In the genomic region with DNA sequence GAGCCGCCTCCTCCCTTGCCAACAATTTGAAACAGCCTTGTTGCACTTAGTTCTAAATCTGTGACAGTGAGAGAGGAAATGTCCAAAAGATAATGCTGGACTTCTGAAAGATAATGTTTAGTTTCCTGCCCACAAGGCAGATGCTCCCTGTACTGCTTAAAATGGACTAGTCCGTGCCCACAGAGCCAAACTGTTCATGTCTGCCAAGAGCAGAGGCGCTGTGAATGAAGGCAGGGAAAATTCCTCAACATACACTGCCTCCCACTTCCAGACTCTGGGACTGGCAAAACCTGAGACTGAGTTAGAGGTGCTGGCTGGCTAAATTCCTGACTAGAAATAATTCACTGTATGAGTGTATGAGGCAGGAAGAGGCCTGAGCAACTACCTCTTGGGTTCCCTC, we compare ENCODE assay signal across 8 mouse cellular contexts. TPM values are rescaled to one million over a fixed set of nuclear protein-coding genes. Genes with fewer than 3 reads are reported as not detected.
DNase-seq lines count a peak whose midpoint lies in the region; ATAC-seq and TF ChIP-seq lines count a peak whose summit lies in the region.

No protein-coding gene starts in this region.

- WGBS in heart, embryonic 16.5 days, result 18% methylated on average over 3 of the region's 3 CpGs
- WGBS in stomach, embryonic 15.5 days, result 57% methylated on average over 3 of the region's 3 CpGs
- 46% methylated on average over 3 of the region's 3 CpGs for WGBS in stomach, postnatal 0 days

- H3K4me2 ChIP-seq in heart, embryonic 16.5 days (ENCODE audit: low read depth, low read length), result peak overlapping the region; percentile 8; the same call in 1 of the 2 replicates
- no peak overlapping the region for H3K4me2 ChIP-seq in stomach, embryonic 15.5 days
- H3K4me2 ChIP-seq in stomach, postnatal 0 days (replicated peaks; ENCODE audit: low read depth), result no peak overlapping the region

- H3K4me1 ChIP-seq in heart, embryonic 16.5 days (ENCODE audit: control insufficient read depth, insufficient read depth, low read length), result peaks cover 50% of the 10 kb centered on the region
- H3K4me1 ChIP-seq in stomach, embryonic 15.5 days, result no peaks in the 10 kb centered on the region
- H3K4me1 ChIP-seq in stomach, postnatal 0 days (replicated peaks; ENCODE audit: control insufficient read depth, insufficient read depth), result no peaks in the 10 kb centered on the region

- TF ChIP-seq CTCF in stomach, postnatal 0 days (IDR thresholded peaks at IDR 0.05; ENCODE audit: low read depth), result no peak
- no peak for TF ChIP-seq CTCF in layer of hippocampus, adult 2 months (conservative IDR thresholded peaks at IDR 0.05)

- TF ChIP-seq EP300 in stomach, postnatal 0 days (optimal IDR thresholded peaks at IDR 0.05), result no peak

- H3K9ac ChIP-seq in heart, embryonic 16.5 days (ENCODE audit: low read length), result peak overlapping the region; percentile 41; the same call in 1 of the 2 replicates
- no peak overlapping the region for H3K9ac ChIP-seq in stomach, embryonic 15.5 days
- H3K9ac ChIP-seq in stomach, postnatal 0 days (ENCODE audit: low read length), result no peak overlapping the region

- H3K27me3 ChIP-seq in heart, embryonic 16.5 days (ENCODE audit: control insufficient read depth, insufficient read depth, low read length), result no peaks in the 10 kb centered on the region
- H3K27me3 ChIP-seq in stomach, embryonic 15.5 days (replicated peaks), result no peaks in the 10 kb centered on the region
- H3K27me3 ChIP-seq in stomach, postnatal 0 days (ENCODE audit: control insufficient read depth, insufficient read depth, low read length), result no peaks in the 10 kb centered on the region

- DNase-seq in heart, adult 11 months, result no peak
- no peak for DNase-seq in stomach, postnatal 0 days (ENCODE audit: low spot score)
- DNase-seq in layer of hippocampus, adult 2 months (ENCODE audit: low spot score in 2 of 2), result peak; percentile 32 to 86
- no peak for DNase-seq in c-Kit-positive CD71-positive TER-119-positive erythroid progenitor cells, embryonic 14.5 days (ENCODE audit: low spot score)
- DNase-seq in gastrocnemius, postnatal 25 days, result no peak

- H3K27ac ChIP-seq in heart, embryonic 16.5 days (ENCODE audit: low read length), result peak overlapping the region; percentile 84
- no peak overlapping the region for H3K27ac ChIP-seq in stomach, embryonic 15.5 days
- H3K27ac ChIP-seq in stomach, postnatal 0 days (replicated peaks), result no peak overlapping the region
- peak overlapping the region; percentile 88 for H3K27ac ChIP-seq in layer of hippocampus, adult 2 months

- ATAC-seq in heart, embryonic 16.5 days (replicated peaks; ENCODE audit: extremely low read depth, insufficient read depth, low FRiP score), result peak; percentile 47; the same call in 1 of the 2 replicates
- ATAC-seq in stomach, embryonic 15.5 days (ENCODE audit: insufficient read depth, low FRiP score, low read depth), result 0 out of 2 replicates have a peak, but pooled peaks have one; percentile 42
- ATAC-seq in stomach, postnatal 0 days (ENCODE audit: low FRiP score, low TSS enrichment), result no peak
- no peak for ATAC-seq in inflammation-experienced regulatory T-cells, adult 6 months

- no peaks in the 10 kb centered on the region for H3K36me3 ChIP-seq in heart, embryonic 16.5 days (ENCODE audit: control insufficient read depth, insufficient read depth)
- no peaks in the 10 kb centered on the region for H3K36me3 ChIP-seq in stomach, embryonic 15.5 days
- H3K36me3 ChIP-seq in stomach, postnatal 0 days (ENCODE audit: control insufficient read depth, insufficient read depth, low read length), result no peaks in the 10 kb centered on the region

- no peak overlapping the region for H3K4me3 ChIP-seq in heart, embryonic 16.5 days (ENCODE audit: low read length)
- H3K4me3 ChIP-seq in stomach, embryonic 15.5 days (replicated peaks), result no peak overlapping the region
- no peak overlapping the region for H3K4me3 ChIP-seq in stomach, postnatal 0 days (ENCODE audit: low read depth, low read length)
- no peak overlapping the region for H3K4me3 ChIP-seq in layer of hippocampus, adult 2 months

- H3K9me3 ChIP-seq in heart, embryonic 16.5 days (replicated peaks; ENCODE audit: control insufficient read depth, low read length), result no peaks in the 10 kb centered on the region
- H3K9me3 ChIP-seq in stomach, embryonic 15.5 days, result no peaks in the 10 kb centered on the region
- H3K9me3 ChIP-seq in stomach, postnatal 0 days (ENCODE audit: control insufficient read depth, low read length), result no peaks in the 10 kb centered on the region

RNA-seq across cellular contexts. Expression of gene Fam171a1, which starts 58.6 kb away (rescaled TPM):
- 21.6 and 26.5 TPM in 2 replicates for polyA plus RNA-seq in heart, embryonic 16.5 days (2015; fragmentation: Nextera tagmentation; extraction: Ambion mirVana)
- polyA plus RNA-seq in stomach, embryonic 15.5 days (2015; fragmentation: Nextera tagmentation; extraction: Ambion mirVana), result 26.7 and 29.1 TPM in 2 replicates
- polyA plus RNA-seq in stomach, postnatal 0 days (2015; fragmentation: Nextera tagmentation; extraction: Ambion mirVana), result 9.7 and 10.4 TPM in 2 replicates
- total RNA-seq in layer of hippocampus, adult 2 months (2021), result 10 to 100 TPM; 72.1 to 73.2 TPM
- not detected for polyA plus RNA-seq in inflammation-experienced regulatory T-cells, adult 6 months (2017; shearing (Covaris generic))
- total RNA-seq in gastrocnemius, postnatal 25 days (2021), result 1 to 10 TPM; 3.9 to 4.7 TPM

Comparison
In these comparisons a context has a peak if more than half of its experiments do, and no peak if none do; other contexts are left out.
1. ATAC-seq: peak in heart, embryonic 16.5 days (single experiment) and stomach, embryonic 15.5 days (single experiment); none in stomach, postnatal 0 days (single experiment) and inflammation-experienced regulatory T-cells, adult 6 months (single experiment).
2. H3K27ac ChIP-seq: peak in heart, embryonic 16.5 days (single experiment) and layer of hippocampus, adult 2 months (single experiment); none in stomach, embryonic 15.5 days (single experiment) and stomach, postnatal 0 days (single experiment).
3. DNase-seq: peak in layer of hippocampus, adult 2 months (2 of 2); none in heart, adult 11 months (single experiment), stomach, postnatal 0 days (single experiment), c-Kit-positive CD71-positive TER-119-positive erythroid progenitor cells, embryonic 14.5 days (single experiment) and gastrocnemius, postnatal 25 days (single experiment).
4. RNA of gene Fam171a1, which starts 58.6 kb away (polyA plus RNA-seq): 26.7 to 29.1 TPM in stomach, embryonic 15.5 days, 21.6 to 26.5 TPM in heart, embryonic 16.5 days and 9.7 to 10.4 TPM in stomach, postnatal 0 days; not detected in inflammation-experienced regulatory T-cells, adult 6 months; every median in the first group is over 10 times any median in the second.